Mouse (Mus musculus) midbrain, embryonic 11.5 days (tissue): ENCODE results near the gene Gpm6a. TPM values are rescaled to one million over a fixed set of nuclear protein-coding genes. Genes with fewer than 3 reads are reported as not detected.

Source experiments
- ATAC-seq: fragments of 200-750 bp; cut with Nextera tagmentation; 2 replicates; pipeline ENCODE4 v1.8.0; 2017; ENCODE audit warnings: moderate TSS enrichment, moderate library complexity; ENCODE audit not compliant: low FRiP score
- DNase-seq: peaks from one replicate; pipeline ENCODE4 v3.0.0; 2015; ENCODE audit warnings: low spot score; ENCODE audit errors: missing footprints
- H3K27ac ChIP-seq: fragments of 300-500 bp; sonication (generic); 2 replicates; pipeline ENCODE4 v1.5.1; 2014; ENCODE audit warnings: low read depth, low read length
- H3K27me3 ChIP-seq: fragments of 300-500 bp; sonication (generic); 2 replicates; pipeline ENCODE4 v1.6.1; 2014; ENCODE audit warnings: mild to moderate bottlenecking, low read length, moderate library complexity, mixed read lengths; ENCODE audit not compliant: control insufficient read depth, insufficient read depth
- H3K36me3 ChIP-seq: fragments of 300-500 bp; sonication (generic); 2 replicates; pipeline ENCODE4 v1.6.1; 2014; ENCODE audit warnings: mild to moderate bottlenecking, low read length, moderate library complexity, mixed read lengths; ENCODE audit not compliant: control insufficient read depth, insufficient read depth
- H3K4me1 ChIP-seq: fragments of 300-500 bp; sonication (generic); 2 replicates; pipeline ENCODE4 v1.6.1; 2014; ENCODE audit warnings: low read length; ENCODE audit not compliant: control insufficient read depth, insufficient read depth
- H3K4me2 ChIP-seq: fragments of 300-500 bp; sonication (generic); 2 replicates; pipeline ENCODE4 v1.6.1; 2014; ENCODE audit warnings: mild to moderate bottlenecking, moderate library complexity
- H3K4me3 ChIP-seq: fragments of 300-500 bp; sonication (generic); 2 replicates; pipeline ENCODE4 v1.5.1; 2014; ENCODE audit warnings: low read depth, low read length
- H3K9ac ChIP-seq: fragments of 300-500 bp; sonication (generic); 2 replicates; pipeline ENCODE4 v1.6.1; 2014; ENCODE audit warnings: low read length
- H3K9me3 ChIP-seq: fragments of 300-500 bp; sonication (generic); 2 replicates; pipeline ENCODE4 v1.6.1; 2016; ENCODE audit warnings: low read length; ENCODE audit not compliant: control insufficient read depth
- WGBS: fragments of 180-500 bp; shearing (Covaris S2); extraction: QIAGEN DNeasy Blood & Tissue Kit; methylation state at CpG from one replicate; pipeline ENCODE4 v1.1.7; 2014; 5-methylcytosine and 5-hydroxymethylcytosine counted together
- polyA plus RNA-seq: library from polyadenylated mRNA; unstranded; fragments of >200 nt; fragmentation: Nextera tagmentation; extraction: Ambion mirVana; gene quantifications from 2 replicates; pipeline ENCODE4 v1.2.1, GENCODE M21; 2014

Gene Gpm6a
- polyA plus RNA-seq, 1 experiment from 2014 or later = 163 TPM

DNA sequence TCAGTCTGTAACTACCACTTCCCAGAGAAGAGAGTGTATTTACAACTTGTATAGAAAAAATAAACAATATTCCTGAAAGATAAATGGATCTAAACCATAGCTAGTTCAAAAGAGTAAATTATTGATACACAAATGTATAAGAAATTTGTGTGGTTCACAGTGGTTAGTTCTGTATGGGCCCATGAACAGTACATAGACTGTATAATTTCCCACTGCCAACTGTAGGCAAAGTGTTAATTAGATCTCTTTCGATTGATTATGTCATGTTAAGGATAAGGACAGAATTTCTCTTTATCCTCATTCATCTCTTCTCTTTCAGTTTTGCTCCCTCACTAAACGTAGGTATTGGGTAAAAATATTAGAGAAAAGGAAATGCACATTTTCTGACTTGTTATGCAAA lies 148.4 kb downstream of the Gpm6a start:
- H3K4me2 ChIP-seq = no peak overlapping the region
- DNase-seq (no peak), ATAC-seq (no peak)
- H3K36me3 ChIP-seq = no peaks in the 10 kb centered on the region
- no peak overlapping the region for H3K9ac ChIP-seq
- H3K27me3 ChIP-seq = no peaks in the 10 kb centered on the region
- WGBS = 83% methylated on average over 2 of the region's 2 CpGs
- H3K4me3 ChIP-seq = no peak overlapping the region
- no peak overlapping the region for H3K27ac ChIP-seq
- no peaks in the 10 kb centered on the region for H3K9me3 ChIP-seq
- H3K4me1 ChIP-seq = no peaks in the 10 kb centered on the region

DNA sequence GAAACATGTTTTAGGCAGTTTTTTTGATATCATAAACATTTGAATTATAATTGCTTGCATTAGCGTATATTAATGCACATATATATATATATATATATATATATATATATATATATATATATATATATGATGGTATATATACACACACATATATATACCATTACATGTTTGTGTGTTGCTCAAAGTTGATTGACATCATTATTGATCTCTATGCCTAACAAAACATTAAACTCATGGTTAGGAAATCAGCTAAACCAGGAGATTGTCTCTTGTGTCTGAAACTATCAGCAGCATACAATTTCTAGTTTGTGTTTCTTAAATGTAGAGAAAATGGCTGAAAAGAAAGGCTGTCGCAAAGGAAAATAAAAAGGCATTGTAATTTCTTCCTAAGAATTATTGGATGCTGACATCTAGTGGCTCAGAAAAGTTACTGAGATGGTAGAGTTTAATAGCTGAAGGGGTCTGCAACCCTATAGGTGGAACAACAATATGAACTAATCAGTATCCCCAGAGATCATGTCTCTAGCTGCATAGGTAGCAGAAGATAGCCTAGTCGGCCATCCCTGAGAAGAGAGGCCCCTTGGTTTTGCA lies 149.3 kb downstream of the Gpm6a start:
- peak; percentile 52; the same call in 1 of the 2 replicates for ATAC-seq
- Histone ChIP-seq H3K9me3 (no peaks in the 10 kb centered on the region), H3K27me3 (no peaks in the 10 kb centered on the region), H3K27ac (no peak overlapping the region), H3K9ac (no peak overlapping the region), H3K4me1 (no peaks in the 10 kb centered on the region), H3K36me3 (no peaks in the 10 kb centered on the region), H3K4me2 (no peak overlapping the region), H3K4me3 (no peak overlapping the region)
- DNase-seq = peak; percentile 89
- 45% methylated on average over 3 of the region's 3 CpGs for WGBS

Other genes with a start within 250 kb of the Gpm6a start
- gene Wdr17, start 67.7 kb upstream of the Gpm6a start, polyA plus RNA-seq = 3.0 and 5.6 TPM in 2 replicates